Mouse (Mus musculus) embryonic facial prominence, embryonic 13.5 days (tissue): Measurements from ENCODE around the gene Cdk10. TPM values are rescaled to one million over a fixed set of nuclear protein-coding genes. Genes with fewer than 3 reads are reported as not detected.

Experiments used
- ATAC-seq: fragments of 200-750 bp; cut with Nextera tagmentation; 2 replicates; pipeline ENCODE4 v1.8.0; 2017; ENCODE audit warnings: low read depth; ENCODE audit not compliant: insufficient number of reproducible peaks, insufficient read depth, low FRiP score, low TSS enrichment
- H3K27ac ChIP-seq: fragments of 300-500 bp; sonication (generic); 2 replicates; pipeline ENCODE4 v1.5.1; 2015; ENCODE audit warnings: moderate library complexity, mild to moderate bottlenecking, inconsistent platforms
- H3K27me3 ChIP-seq: fragments of 300-500 bp; sonication (generic); 2 replicates; pipeline ENCODE4 v1.6.1; 2015; ENCODE audit warnings: mild to moderate bottlenecking, inconsistent platforms
- H3K36me3 ChIP-seq: fragments of 300-500 bp; sonication (generic); 2 replicates; pipeline ENCODE4 v1.6.1; 2015; ENCODE audit warnings: mild to moderate bottlenecking, inconsistent platforms
- H3K4me1 ChIP-seq: fragments of 300-500 bp; sonication (generic); 2 replicates; pipeline ENCODE4 v1.6.1; 2015; ENCODE audit warnings: inconsistent platforms
- H3K4me2 ChIP-seq: fragments of 300-500 bp; sonication (generic); 2 replicates; pipeline ENCODE4 v1.6.1; 2015; ENCODE audit warnings: moderate library complexity, mild to moderate bottlenecking, inconsistent platforms
- H3K4me3 ChIP-seq: fragments of 300-500 bp; sonication (generic); 2 replicates; pipeline ENCODE4 v1.5.1; 2015; ENCODE audit warnings: mild to moderate bottlenecking, inconsistent platforms
- H3K9ac ChIP-seq: fragments of 300-500 bp; sonication (generic); 2 replicates; pipeline ENCODE4 v1.6.1; 2015; ENCODE audit warnings: mild to moderate bottlenecking, inconsistent platforms
- H3K9me3 ChIP-seq: fragments of 300-500 bp; sonication (generic); 2 replicates; pipeline ENCODE4 v1.6.1; 2016; ENCODE audit warnings: inconsistent platforms
- WGBS: fragments of 180-500 bp; shearing (Covaris S2); methylation state at CpG from one replicate; pipeline ENCODE4 v1.1.7; 2015; ENCODE audit warnings: mixed read lengths; 5-methylcytosine and 5-hydroxymethylcytosine counted together
- polyA plus RNA-seq: library from polyadenylated mRNA; unstranded; fragments of >200 nt; fragmentation: Nextera tagmentation; extraction: Ambion mirVana; gene quantifications from 2 replicates; pipeline ENCODE4 v1.2.1, GENCODE M21; 2015

Gene Cdk10
- polyA plus RNA-seq, 1 experiment from 2014 or later, result 44.3 TPM

- Histone ChIP-seq H3K4me3 (no peak overlapping the region), H3K9ac (no peak overlapping the region), H3K9me3 (no peaks in the 10 kb centered on the region), H3K4me2 (no peak overlapping the region), H3K4me1 (no peaks in the 10 kb centered on the region), H3K27ac (no peak overlapping the region), H3K36me3 (peaks cover 37% of the 10 kb centered on the region), H3K27me3 (no peaks in the 10 kb centered on the region)
- WGBS, result 87% methylated on average over 7 of the region's 7 CpGs
- no peak for ATAC-seq
Observed at GRCm38 (mm10) chr8:123278445-123278844, 53.8 kb downstream of the Cdk10 start.

- 90% methylated on average over 4 of the region's 4 CpGs for WGBS
- ATAC-seq, result no peak
- Histone ChIP-seq H3K9me3 (no peaks in the 10 kb centered on the region), H3K4me2 (no peak overlapping the region), H3K9ac (no peak overlapping the region), H3K4me3 (no peak overlapping the region), H3K27ac (no peak overlapping the region), H3K4me1 (no peaks in the 10 kb centered on the region), H3K27me3 (no peaks in the 10 kb centered on the region), H3K36me3 (peaks cover 28% of the 10 kb centered on the region)
Observed at GRCm38 (mm10) chr8:123279828-123280227, 55.2 kb downstream of the Cdk10 start.

GRCm38 (mm10) chr8:123280302-123281094 lies 55.9 kb downstream of the Cdk10 start:
- H3K4me1 ChIP-seq, result no peaks in the 10 kb centered on the region
- no peak overlapping the region for H3K4me3 ChIP-seq
- no peaks in the 10 kb centered on the region for H3K27me3 ChIP-seq
- ATAC-seq, result no peak
- WGBS, result 86% methylated on average over 13 of the region's 13 CpGs
- H3K4me2 ChIP-seq, result no peak overlapping the region
- no peak overlapping the region for H3K9ac ChIP-seq
- peaks cover 25% of the 10 kb centered on the region for H3K36me3 ChIP-seq
- H3K9me3 ChIP-seq, result no peaks in the 10 kb centered on the region
- H3K27ac ChIP-seq, result no peak overlapping the region

Other genes with a start within 250 kb of the Cdk10 start
- gene Ankrd11, start 182.6 kb upstream of the Cdk10 start, polyA plus RNA-seq, result 40.9 and 44.1 TPM in 2 replicates
- gene Spg7, start 161.9 kb upstream of the Cdk10 start, polyA plus RNA-seq, result 47.9 and 49.8 TPM in 2 replicates
- gene Rpl13, start 122.5 kb upstream of the Cdk10 start, polyA plus RNA-seq, result 1,270 and 1,597 TPM in 2 replicates
- gene Cpne7, start 107.5 kb upstream of the Cdk10 start, polyA plus RNA-seq, result 1.6 and 2.6 TPM in 2 replicates
- 29.4 and 37.6 TPM in 2 replicates for gene Sult5a1, start 66.5 kb upstream of the Cdk10 start, polyA plus RNA-seq
- 2.4 and 4.1 TPM in 2 replicates for gene Dpep1, start 38.6 kb upstream of the Cdk10 start, polyA plus RNA-seq
- 153 and 164 TPM in 2 replicates for gene Chmp1a, start 12.1 kb upstream of the Cdk10 start, polyA plus RNA-seq
- gene Spata33, start 12.0 kb upstream of the Cdk10 start, polyA plus RNA-seq, result 5.8 and 5.9 TPM in 2 replicates
- 4.6 and 5.1 TPM in 2 replicates for gene Spata2l, start 11.4 kb downstream of the Cdk10 start, polyA plus RNA-seq
- gene Zfp276, start 29.4 kb downstream of the Cdk10 start, polyA plus RNA-seq, result 27.0 and 29.3 TPM in 2 replicates
- gene Vps9d1, start 29.5 kb downstream of the Cdk10 start, polyA plus RNA-seq, result 32.6 and 33.3 TPM in 2 replicates
- gene Fanca, start 93.7 kb downstream of the Cdk10 start, polyA plus RNA-seq, result 27.2 and 28.8 TPM in 2 replicates
- 1.9 and 2.2 TPM in 2 replicates for gene Spire2, start 107.9 kb downstream of the Cdk10 start, polyA plus RNA-seq
- 148 and 162 TPM in 2 replicates for gene Tcf25, start 148.9 kb downstream of the Cdk10 start, polyA plus RNA-seq
- gene Mc1r, start 182.3 kb downstream of the Cdk10 start, polyA plus RNA-seq, result 0.14 and 0.17 TPM in 2 replicates
- gene Tubb3, start 186.6 kb downstream of the Cdk10 start, polyA plus RNA-seq, result 40.1 and 47.9 TPM in 2 replicates
- gene Def8, start 198.7 kb downstream of the Cdk10 start, polyA plus RNA-seq, result 38.3 and 43.2 TPM in 2 replicates